Mouse (Mus musculus) ES-Bruce4 (cell line): ENCODE data around the gene Fam206a.
A peak's percentile ranks its signal among the peaks of the same experiment; 100 is the strongest.

Experiments
- CTCF ChIP-seq: IDR thresholded peaks from one replicate; pipeline ENCODE4 v1.8.1; 2011; ENCODE audit warnings: low read depth, low read length
- EP300 ChIP-seq: IDR thresholded peaks from 2 replicates; pipeline ENCODE4 v1.6.1; 2011; ENCODE audit warnings: low read depth, low read length; ENCODE audit not compliant: insufficient read depth
- POLR2A ChIP-seq: IDR thresholded peaks from one replicate; pipeline ENCODE4 v1.8.1; 2011; ENCODE audit warnings: low read length; ENCODE audit not compliant: insufficient read depth

GRCm38 (mm10) chr4:56801907-56802668, at the start of gene Fam206a, which contains the start of gene Elp1:
- TF ChIP-seq CTCF, result no peak
- TF ChIP-seq EP300, result no peak
- peak; percentile 79 for TF ChIP-seq POLR2A
